Mouse (Mus musculus) adrenal gland, adult 8-10 months (tissue): ENCODE measurements at regions not wholly inside any gene's neighbourhood (a gene's known extent, or its start where the extent isn't known, plus 50 kb on each side); places are given as distances from the start of the nearest gene placed in this dataset.
A peak's percentile ranks its signal among the peaks of the same experiment; 100 is the strongest.
"Not testable (repeated sequence)": the region's sequence is repeated elsewhere in the genome, so short reads cannot be mapped to it uniquely, and the experiment has no call there.

Source experiments
- DNase-seq: peaks from one replicate; pipeline ENCODE4 v3.0.0; 2022

- DNase-seq, result peak; percentile 14
Observed at GRCm38 (mm10) chr10:30470831-30471230, 129.7 kb downstream of the Trmt11 start.

- no peak for DNase-seq
Observed at GRCm38 (mm10) chr10:30450616-30451015, 149.9 kb downstream of the Trmt11 start.

- no peak for DNase-seq
Observed at GRCm38 (mm10) chr10:30447057-30447456, 153.5 kb downstream of the Trmt11 start.

- no peak for DNase-seq
Observed at GRCm38 (mm10) chr10:30446572-30446971, 154.0 kb downstream of the Trmt11 start.

GRCm38 (mm10) chr10:30439802-30440201 is 160.7 kb downstream of the Trmt11 start:
- DNase-seq, result no peak

GRCm38 (mm10) chr10:30426420-30426923 is 174.1 kb downstream of the Trmt11 start:
- DNase-seq, result no peak

- DNase-seq, result no peak
Observed at GRCm38 (mm10) chr10:30419391-30420043, 181.0 kb downstream of the Trmt11 start.

- no peak for DNase-seq
Observed at GRCm38 (mm10) chr10:30416314-30416713, 184.2 kb downstream of the Trmt11 start.

GRCm38 (mm10) chr10:30411736-30412135 is 188.8 kb downstream of the Trmt11 start:
- DNase-seq, result no peak

- no peak for DNase-seq
Observed at GRCm38 (mm10) chr10:30405669-30406393, 194.7 kb downstream of the Trmt11 start.

GRCm38 (mm10) chr10:30370542-30370941 is 170.2 kb upstream of the Cenpw start:
- no peak for DNase-seq

- not testable (repeated sequence) for DNase-seq
Observed at GRCm38 (mm10) chr10:30360811-30361210, 160.5 kb upstream of the Cenpw start.

GRCm38 (mm10) chr10:30359051-30359450 is 158.7 kb upstream of the Cenpw start:
- DNase-seq, result no peak

- no peak for DNase-seq
Observed at GRCm38 (mm10) chr10:30342965-30343478, 142.7 kb upstream of the Cenpw start.

GRCm38 (mm10) chr10:30328334-30329014 is 128.1 kb upstream of the Cenpw start:
- DNase-seq, result no peak

- no peak for DNase-seq
Observed at GRCm38 (mm10) chr10:30327849-30328248, 127.5 kb upstream of the Cenpw start.

- DNase-seq, result no peak
Observed at GRCm38 (mm10) chr10:30326861-30327260, 126.5 kb upstream of the Cenpw start.

GRCm38 (mm10) chr10:30295871-30296270 is 95.5 kb upstream of the Cenpw start:
- DNase-seq, result not testable (repeated sequence)

GRCm38 (mm10) chr10:30281666-30282065 is 81.3 kb upstream of the Cenpw start:
- DNase-seq, result no peak

GRCm38 (mm10) chr10:30280451-30280850 is 80.1 kb upstream of the Cenpw start:
- DNase-seq, result no peak

- no peak for DNase-seq
Observed at GRCm38 (mm10) chr10:30279978-30280377, 79.6 kb upstream of the Cenpw start.

- DNase-seq, result no peak
Observed at GRCm38 (mm10) chr10:30278987-30279386, 78.6 kb upstream of the Cenpw start.

- no peak for DNase-seq
Observed at GRCm38 (mm10) chr10:30265129-30265528, 64.8 kb upstream of the Cenpw start.
